Mouse (Mus musculus) small intestine, adult 2 months (tissue): ENCODE measurements around the gene Dst.

Experiments
- CTCF ChIP-seq: fragments of 200-500 bp; IDR thresholded peaks from 2 replicates; pipeline ENCODE4 v1.5.1; 2012; ENCODE audit warnings: low read depth, mild to moderate bottlenecking, control low read depth, inconsistent platforms, low read length, moderate library complexity, mixed read lengths; ENCODE audit not compliant: insufficient replicate concordance, insufficient read length; ENCODE audit errors: extremely low read depth
- POLR2A ChIP-seq: fragments of 200-500 bp; IDR thresholded peaks from 2 replicates; pipeline ENCODE4 v1.6.1; 2012; ENCODE audit warnings: low read depth, mild to moderate bottlenecking, control low read depth, inconsistent platforms, low read length, moderate library complexity

GRCm38 (mm10) chr1:34174961-34175360 lies 266.9 kb downstream of the Dst start:
- TF ChIP-seq POLR2A (no peak), CTCF (no peak)
